Mouse (Mus musculus) midbrain, embryonic 13.5 days (tissue): ENCODE results near the gene Gp6. TPM values are rescaled to one million over a fixed set of nuclear protein-coding genes. Genes with fewer than 3 reads are reported as not detected.
"Not testable (repeated sequence)": the region's sequence is repeated elsewhere in the genome, so short reads cannot be mapped to it uniquely, and the experiment has no call there.

Experiments used
- ATAC-seq: fragments of 200-750 bp; cut with Nextera tagmentation; 2 replicates; pipeline ENCODE4 v1.8.0; 2017; ENCODE audit warnings: mild to moderate bottlenecking, moderate TSS enrichment, moderate library complexity
- H3K27ac ChIP-seq: fragments of 300-500 bp; sonication (generic); 2 replicates; pipeline ENCODE4 v1.5.1; 2015; ENCODE audit warnings: inconsistent platforms, mild to moderate bottlenecking, moderate library complexity
- H3K27me3 ChIP-seq: fragments of 300-500 bp; sonication (generic); 2 replicates; pipeline ENCODE4 v1.6.1; 2015; ENCODE audit warnings: mild to moderate bottlenecking, inconsistent platforms
- H3K36me3 ChIP-seq: fragments of 300-500 bp; sonication (generic); 2 replicates; pipeline ENCODE4 v1.6.1; 2015; ENCODE audit warnings: mild to moderate bottlenecking, inconsistent platforms
- H3K4me1 ChIP-seq: fragments of 300-500 bp; sonication (generic); replicated peaks from 2 replicates; pipeline ENCODE4 v1.6.1; 2015; ENCODE audit warnings: inconsistent platforms
- H3K4me2 ChIP-seq: fragments of 300-500 bp; sonication (generic); replicated peaks from 2 replicates; pipeline ENCODE4 v1.6.1; 2015; ENCODE audit warnings: moderate library complexity, mild to moderate bottlenecking, inconsistent platforms
- H3K4me3 ChIP-seq: fragments of 300-500 bp; sonication (generic); replicated peaks from 2 replicates; pipeline ENCODE4 v1.5.1; 2015; ENCODE audit warnings: mild to moderate bottlenecking, inconsistent platforms
- H3K9ac ChIP-seq: fragments of 300-500 bp; sonication (generic); replicated peaks from 2 replicates; pipeline ENCODE4 v1.6.1; 2015; ENCODE audit warnings: mild to moderate bottlenecking, inconsistent platforms
- H3K9me3 ChIP-seq: fragments of 300-500 bp; sonication (generic); 2 replicates; pipeline ENCODE4 v1.6.1; 2016; ENCODE audit warnings: mild to moderate bottlenecking, inconsistent platforms
- WGBS: fragments of 180-500 bp; shearing (Covaris S2); methylation state at CpG from one replicate; pipeline ENCODE4 v1.1.7; 2015; 5-methylcytosine and 5-hydroxymethylcytosine counted together
- polyA plus RNA-seq: library from polyadenylated mRNA; unstranded; fragments of >200 nt; fragmentation: Nextera tagmentation; extraction: Ambion mirVana; gene quantifications from 2 replicates; pipeline ENCODE4 v1.2.1, GENCODE M21; 2015

The Gp6 gene
- polyA plus RNA-seq, result 0.09 TPM in 1 of 2 replicates, not detected in the other

- no peaks in the 10 kb centered on the region for H3K4me1 ChIP-seq
- WGBS, result 90% methylated on average over 1 of the region's 1 CpGs
- no peaks in the 10 kb centered on the region for H3K9me3 ChIP-seq
- no peak within 1 kb of the TSS for H3K27ac ChIP-seq
- no peak within 1 kb of the TSS for H3K9ac ChIP-seq
- no peak for ATAC-seq
- H3K27me3 ChIP-seq, result no peaks in the 10 kb centered on the region
- H3K36me3 ChIP-seq, result no peaks in the 10 kb centered on the region
- no peak within 1 kb of the TSS for H3K4me3 ChIP-seq
- no peak within 1 kb of the TSS for H3K4me2 ChIP-seq
These were observed at the start of gene Gp6 for GRCm38 (mm10) chr7:4397730-4398129. TSS of gene Gp6 (minus strand) at chr7:4397744.

DNA sequence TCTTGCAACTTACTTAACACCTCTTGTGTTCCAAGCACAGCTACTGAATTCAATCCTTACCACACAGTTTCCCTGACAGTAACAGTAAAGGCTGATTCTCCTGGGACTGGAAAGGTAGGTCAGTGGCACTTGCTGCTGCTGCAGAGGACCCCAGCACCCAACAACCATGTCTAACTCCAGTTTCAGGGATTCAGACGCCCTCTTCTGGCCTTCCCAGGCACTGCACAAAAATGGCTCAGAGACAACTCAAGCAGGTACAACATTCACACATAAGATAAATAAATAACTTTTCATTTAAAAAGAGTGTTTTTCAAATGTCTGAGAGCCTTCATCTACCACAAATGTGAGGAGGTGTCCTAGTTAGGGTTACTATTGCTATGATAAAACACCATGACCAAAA is 49.6 kb upstream of the Gp6 start:
- no peak for ATAC-seq
- Histone ChIP-seq H3K27me3 (no peaks in the 10 kb centered on the region), H3K4me3 (no peak overlapping the region), H3K4me2 (no peak overlapping the region), H3K4me1 (peaks cover 8% of the 10 kb centered on the region), H3K27ac (no peak overlapping the region), H3K9me3 (no peaks in the 10 kb centered on the region), H3K36me3 (peaks cover 19% of the 10 kb centered on the region), H3K9ac (no peak overlapping the region)
- 4% methylated on average over 1 of the region's 1 CpGs for WGBS

- Histone ChIP-seq H3K4me1 (peaks cover 8% of the 10 kb centered on the region), H3K9me3 (no peaks in the 10 kb centered on the region), H3K4me3 (peak within 1 kb of the TSS; percentile 83), H3K27ac (peak within 1 kb of the TSS; percentile 70), H3K4me2 (peak within 1 kb of the TSS; percentile 77), H3K36me3 (peaks cover 37% of the 10 kb centered on the region), H3K9ac (peak within 1 kb of the TSS; percentile 84), H3K27me3 (no peaks in the 10 kb centered on the region)
- WGBS, result under 1% methylated on average over 35 of the region's 35 CpGs
- ATAC-seq, result peak; percentile 95
These were observed 47.8 kb upstream of the Gp6 start, which contains the start of gene Rdh13 for GRCm38 (mm10) chr7:4445216-4445791. TSS of gene Rdh13 (minus strand) at chr7:4445649.

DNA sequence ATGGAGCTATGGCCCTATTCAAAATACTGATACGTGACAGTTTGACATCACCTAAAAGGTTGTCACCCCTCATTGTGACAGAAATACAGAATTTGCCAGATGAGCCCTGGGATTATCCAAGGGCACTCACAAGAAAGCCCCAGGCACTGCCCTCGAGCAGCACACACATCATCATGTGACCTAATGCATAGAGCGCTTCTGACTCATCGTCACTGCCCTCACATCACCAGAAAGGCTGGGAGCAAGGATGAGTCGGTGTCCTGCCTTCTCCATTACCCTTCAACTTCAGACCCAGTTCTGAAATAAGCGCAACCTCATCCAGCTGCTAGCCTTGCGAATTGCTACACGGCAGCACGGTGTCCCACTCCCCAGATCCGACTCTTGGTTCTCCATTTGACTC is 43.0 kb upstream of the Gp6 start:
- H3K4me3 ChIP-seq, result no peak overlapping the region
- peaks cover 8% of the 10 kb centered on the region for H3K4me1 ChIP-seq
- H3K4me2 ChIP-seq, result no peak overlapping the region
- H3K9ac ChIP-seq, result no peak overlapping the region
- H3K36me3 ChIP-seq, result peaks cover 73% of the 10 kb centered on the region
- WGBS, result 95% methylated on average over 10 of the region's 10 CpGs
- no peaks in the 10 kb centered on the region for H3K27me3 ChIP-seq
- H3K9me3 ChIP-seq, result no peaks in the 10 kb centered on the region
- ATAC-seq, result no peak
- no peak overlapping the region for H3K27ac ChIP-seq

- no peak for ATAC-seq
- H3K4me3 ChIP-seq, result no peak overlapping the region
- no peak overlapping the region for H3K9ac ChIP-seq
- H3K4me2 ChIP-seq, result no peak overlapping the region
- H3K27ac ChIP-seq, result no peak overlapping the region
- peaks cover 88% of the 10 kb centered on the region for H3K36me3 ChIP-seq
- H3K27me3 ChIP-seq, result no peaks in the 10 kb centered on the region
- no peaks in the 10 kb centered on the region for H3K9me3 ChIP-seq
- 89% methylated on average over 2 of the region's 2 CpGs for WGBS
- H3K4me1 ChIP-seq, result no peaks in the 10 kb centered on the region
These were observed 40.2 kb upstream of the Gp6 start for GRCm38 (mm10) chr7:4437721-4438120.

DNA sequence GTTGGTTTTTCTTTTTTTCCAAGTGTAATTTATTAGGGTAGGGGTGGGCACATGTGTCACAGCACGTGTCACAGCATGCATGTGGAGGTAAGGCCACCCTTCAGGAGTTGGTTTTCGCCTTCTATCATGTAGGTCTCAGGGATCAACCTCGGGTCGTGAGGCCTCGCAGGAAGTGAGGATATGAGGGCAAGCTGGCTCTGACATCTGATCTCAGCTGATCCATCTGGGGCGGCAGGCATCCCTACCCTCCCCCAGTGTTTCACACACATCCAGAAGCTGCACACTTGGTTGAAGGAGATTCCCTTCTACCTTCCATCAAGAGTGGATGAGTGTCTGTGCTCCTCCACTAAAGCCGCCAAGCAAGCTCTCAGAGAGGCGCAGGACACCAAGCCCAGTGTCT is 34.5 kb upstream of the Gp6 start:
- WGBS, result 89% methylated on average over 8 of the region's 8 CpGs
- no peak overlapping the region for H3K27ac ChIP-seq
- H3K27me3 ChIP-seq, result no peaks in the 10 kb centered on the region
- peaks cover 85% of the 10 kb centered on the region for H3K36me3 ChIP-seq
- H3K9ac ChIP-seq, result no peak overlapping the region
- no peak for ATAC-seq
- H3K4me1 ChIP-seq, result no peaks in the 10 kb centered on the region
- H3K4me2 ChIP-seq, result no peak overlapping the region
- H3K9me3 ChIP-seq, result no peaks in the 10 kb centered on the region
- no peak overlapping the region for H3K4me3 ChIP-seq

DNA sequence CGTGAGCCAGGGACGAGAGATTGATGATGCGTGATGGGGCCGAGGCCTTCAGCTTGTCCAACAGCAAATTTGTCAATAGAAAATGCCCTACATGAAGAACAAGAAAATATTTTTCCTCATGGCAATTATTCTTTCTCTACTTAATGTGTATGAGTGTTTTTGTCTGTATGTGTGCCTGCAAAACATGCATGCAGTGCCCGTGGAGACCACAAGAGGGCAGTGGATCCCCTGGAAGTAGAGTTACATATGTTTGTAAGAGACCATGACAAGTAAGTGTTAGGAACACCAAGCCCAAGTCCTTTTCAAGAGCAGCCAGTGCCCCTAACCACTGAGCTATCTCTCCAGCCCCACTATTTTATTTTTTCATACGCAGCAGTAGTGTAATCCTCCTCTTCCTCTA is 34.0 kb upstream of the Gp6 start:
- ATAC-seq, result no peak
- Histone ChIP-seq H3K4me3 (no peak overlapping the region), H3K9ac (no peak overlapping the region), H3K36me3 (peaks cover 82% of the 10 kb centered on the region), H3K4me1 (no peaks in the 10 kb centered on the region), H3K9me3 (no peaks in the 10 kb centered on the region), H3K27me3 (no peaks in the 10 kb centered on the region), H3K4me2 (no peak overlapping the region), H3K27ac (no peak overlapping the region)
- WGBS, result 79% methylated on average over 6 of the region's 6 CpGs

- Histone ChIP-seq H3K36me3 (peaks cover 84% of the 10 kb centered on the region), H3K4me3 (no peak overlapping the region), H3K9ac (no peak overlapping the region), H3K27ac (no peak overlapping the region), H3K4me2 (no peak overlapping the region), H3K27me3 (no peaks in the 10 kb centered on the region), H3K9me3 (no peaks in the 10 kb centered on the region), H3K4me1 (no peaks in the 10 kb centered on the region)
- no peak for ATAC-seq
- WGBS, result 92% methylated on average over 9 of the region's 9 CpGs
These were observed 32.8 kb upstream of the Gp6 start for GRCm38 (mm10) chr7:4430246-4430844.

GRCm38 (mm10) chr7:4427161-4427912 is 29.8 kb upstream of the Gp6 start:
- no peak overlapping the region for H3K9ac ChIP-seq
- no peaks in the 10 kb centered on the region for H3K9me3 ChIP-seq
- no peaks in the 10 kb centered on the region for H3K4me1 ChIP-seq
- H3K27me3 ChIP-seq, result no peaks in the 10 kb centered on the region
- no peak overlapping the region for H3K4me3 ChIP-seq
- no peak overlapping the region for H3K4me2 ChIP-seq
- 78% methylated on average over 7 of the region's 7 CpGs for WGBS
- H3K27ac ChIP-seq, result no peak overlapping the region
- peaks cover 74% of the 10 kb centered on the region for H3K36me3 ChIP-seq
- peak; percentile 96 for ATAC-seq

DNA sequence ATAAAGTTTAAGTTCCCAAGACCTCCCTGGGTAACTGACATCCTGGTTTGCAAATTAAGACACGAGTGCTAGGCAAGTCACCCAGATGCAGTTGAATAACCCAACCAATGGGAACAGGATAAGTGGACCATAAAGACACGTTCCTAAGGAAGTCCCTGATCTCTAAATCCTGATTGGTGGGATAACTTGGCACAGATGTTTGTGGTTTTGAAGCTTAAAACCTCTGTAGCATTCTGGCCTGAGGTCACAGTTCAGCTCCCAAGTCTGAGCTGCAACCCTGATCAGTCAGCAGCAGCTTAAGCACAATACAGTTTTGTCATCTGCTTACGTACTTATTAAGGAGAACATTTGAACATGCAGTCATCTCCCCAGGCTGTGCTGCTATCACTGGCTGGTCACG is 22.7 kb upstream of the Gp6 start:
- Histone ChIP-seq H3K4me2 (no peak overlapping the region), H3K27me3 (no peaks in the 10 kb centered on the region), H3K9me3 (no peaks in the 10 kb centered on the region), H3K4me1 (no peaks in the 10 kb centered on the region), H3K27ac (no peak overlapping the region), H3K36me3 (peaks cover 18% of the 10 kb centered on the region), H3K9ac (no peak overlapping the region), H3K4me3 (no peak overlapping the region)
- no peak for ATAC-seq
- WGBS, result 66% methylated on average over 4 of the region's 4 CpGs

- Histone ChIP-seq H3K9me3 (no peaks in the 10 kb centered on the region), H3K27ac (no peak overlapping the region), H3K4me3 (no peak overlapping the region), H3K4me1 (no peaks in the 10 kb centered on the region), H3K36me3 (peaks cover 13% of the 10 kb centered on the region), H3K4me2 (no peak overlapping the region), H3K27me3 (no peaks in the 10 kb centered on the region), H3K9ac (no peak overlapping the region)
- no peak for ATAC-seq
- WGBS, result 84% methylated on average over 6 of the region's 6 CpGs
These were observed 22.1 kb upstream of the Gp6 start for GRCm38 (mm10) chr7:4419681-4420080.

DNA sequence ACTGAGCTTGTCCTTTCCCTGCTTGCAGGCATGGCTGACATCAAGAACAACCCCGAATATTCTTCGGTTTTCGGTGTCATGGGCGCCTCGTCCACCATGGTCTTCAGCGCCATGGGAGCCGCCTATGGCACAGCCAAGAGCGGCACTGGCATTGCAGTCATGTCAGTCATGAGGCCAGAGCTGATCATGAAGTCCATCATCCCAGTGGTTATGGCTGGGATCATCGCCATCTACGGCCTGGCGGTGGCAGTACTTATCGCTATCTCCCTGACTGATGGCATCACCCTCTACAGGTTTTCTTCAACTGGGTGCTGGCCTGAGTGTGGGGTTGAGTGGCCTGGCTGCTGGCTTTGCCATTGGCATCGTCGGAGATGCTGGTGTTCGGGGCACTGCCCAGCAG is 14.9 kb upstream of the Gp6 start:
- not testable (repeated sequence) for H3K27ac ChIP-seq, ATAC-seq, H3K4me2 ChIP-seq, H3K27me3 ChIP-seq, H3K4me3 ChIP-seq, H3K36me3 ChIP-seq, H3K9me3 ChIP-seq, H3K4me1 ChIP-seq, H3K9ac ChIP-seq
- WGBS, result 97% methylated on average over 15 of the region's 15 CpGs
